Mouse (Mus musculus): Measurements from ENCODE around the gene Iqch. TPM values are rescaled to one million over a fixed set of nuclear protein-coding genes. Genes with fewer than 3 reads are reported as not detected.

Iqch gene
- total RNA-seq, 2 experiments from 2014 or later = 0.07 TPM; not detected in 1

GRCm38 (mm10) chr9:63501516-63501915, 100.8 kb downstream of the Iqch start:
- DNase-seq (ENCODE audit: low spot score in 2 of 2) = no peak

- no peak for DNase-seq (ENCODE audit: low spot score in 2 of 2)
Measured at GRCm38 (mm10) chr9:63499912-63500311, 102.4 kb downstream of the Iqch start.

DNA sequence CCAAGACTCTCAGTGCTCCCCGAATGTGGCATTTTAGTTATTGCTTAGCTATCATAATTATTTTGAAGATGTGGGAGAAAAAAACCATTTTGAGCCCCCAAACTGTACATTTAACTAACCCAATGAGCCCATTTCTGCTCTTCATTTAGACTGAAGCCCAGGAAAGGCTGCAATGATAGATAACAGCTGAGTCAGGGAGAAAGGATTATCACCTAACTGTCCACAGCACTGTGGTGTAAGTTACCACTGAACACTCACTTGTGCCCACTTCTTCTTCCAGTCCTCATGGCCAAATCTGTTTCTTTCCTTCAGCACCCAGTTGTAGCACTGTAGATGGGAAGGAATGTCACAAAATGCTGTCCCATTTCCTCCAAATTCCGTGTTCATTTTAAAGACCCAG, 106.5 kb downstream of the Iqch start:
- DNase-seq (ENCODE audit: low spot score in 2 of 2) = no peak

DNA sequence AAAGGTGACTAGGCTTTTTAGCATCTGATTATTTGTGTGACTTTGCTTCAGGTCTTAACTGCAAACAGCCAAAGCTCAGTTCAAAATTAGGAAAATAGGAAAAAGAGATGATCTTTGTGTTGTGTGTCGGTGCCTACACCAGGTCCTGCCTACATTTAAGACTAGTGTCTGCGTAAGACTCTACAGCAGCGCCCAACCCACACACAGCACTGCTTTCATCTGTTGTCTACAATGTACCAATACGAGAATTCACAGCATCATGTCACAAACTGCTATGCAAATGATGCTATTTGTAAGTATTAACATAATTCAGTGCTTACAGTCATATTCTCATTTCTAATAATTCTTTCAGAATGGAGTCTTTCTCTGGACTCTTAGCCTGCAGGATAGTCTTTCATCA, 108.5 kb downstream of the Iqch start:
- peak; percentile 25 to 66 for DNase-seq (ENCODE audit: low spot score in 2 of 2)

GRCm38 (mm10) chr9:63492291-63492690, 110.0 kb downstream of the Iqch start:
- peak in 1 of 2 experiments; percentile 18 for DNase-seq (ENCODE audit: low spot score in 2 of 2)

DNA sequence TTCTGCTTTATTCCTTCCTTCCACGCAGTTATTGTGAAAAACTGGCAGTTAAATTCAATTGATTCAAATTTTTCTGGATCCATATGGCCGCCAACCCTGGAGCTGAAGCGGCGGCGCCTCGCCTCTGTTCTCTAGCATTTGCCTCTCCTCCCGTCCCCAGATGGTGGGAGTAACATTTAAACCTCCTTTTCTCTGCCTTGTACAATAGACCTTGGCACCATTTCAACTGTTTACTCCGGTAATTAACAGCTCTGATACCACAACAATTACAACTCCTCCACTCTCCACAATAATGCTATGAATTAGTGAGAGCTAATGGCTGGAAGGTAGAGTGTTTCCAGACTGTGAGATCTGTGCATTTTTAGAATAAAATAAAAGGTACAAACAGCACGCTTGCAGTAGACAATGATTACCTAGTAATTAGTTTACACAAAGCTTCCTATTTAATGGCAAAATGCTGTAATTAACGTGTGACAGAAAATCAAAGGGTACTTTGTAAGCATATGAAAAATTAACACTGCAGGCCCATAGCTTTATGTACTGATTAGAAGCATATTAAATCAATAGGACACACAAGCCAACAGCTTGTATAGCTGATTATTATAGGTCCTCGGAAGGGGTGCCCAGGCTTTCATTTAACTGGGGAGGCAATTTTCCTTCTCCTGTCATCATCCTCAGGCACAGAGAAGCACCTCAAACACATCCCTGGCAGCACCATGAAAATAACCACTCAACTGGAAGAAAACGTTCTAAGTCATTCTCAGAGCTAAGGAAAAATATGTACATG, 111.6 kb downstream of the Iqch start:
- DNase-seq (ENCODE audit: low spot score in 2 of 2) = peak; percentile 15 to 59

- DNase-seq (ENCODE audit: low spot score in 2 of 2) = no peak
Measured at GRCm38 (mm10) chr9:63489156-63489555, 113.1 kb downstream of the Iqch start.

- no peak for DNase-seq (ENCODE audit: low spot score in 2 of 2)
Measured at GRCm38 (mm10) chr9:63465561-63465960, 136.7 kb downstream of the Iqch start.

- DNase-seq (ENCODE audit: low spot score in 2 of 2) = peak; percentile 62 to 89
Measured at GRCm38 (mm10) chr9:63462296-63462695, 140.0 kb downstream of the Iqch start.

GRCm38 (mm10) chr9:63456401-63456800, 145.9 kb downstream of the Iqch start:
- DNase-seq (ENCODE audit: low spot score in 2 of 2) = no peak

GRCm38 (mm10) chr9:63454341-63454740, 148.0 kb downstream of the Iqch start:
- DNase-seq (ENCODE audit: low spot score in 2 of 2) = no peak

- DNase-seq (ENCODE audit: low spot score in 2 of 2) = no peak
Measured at GRCm38 (mm10) chr9:63450531-63451030, 151.7 kb downstream of the Iqch start.

DNA sequence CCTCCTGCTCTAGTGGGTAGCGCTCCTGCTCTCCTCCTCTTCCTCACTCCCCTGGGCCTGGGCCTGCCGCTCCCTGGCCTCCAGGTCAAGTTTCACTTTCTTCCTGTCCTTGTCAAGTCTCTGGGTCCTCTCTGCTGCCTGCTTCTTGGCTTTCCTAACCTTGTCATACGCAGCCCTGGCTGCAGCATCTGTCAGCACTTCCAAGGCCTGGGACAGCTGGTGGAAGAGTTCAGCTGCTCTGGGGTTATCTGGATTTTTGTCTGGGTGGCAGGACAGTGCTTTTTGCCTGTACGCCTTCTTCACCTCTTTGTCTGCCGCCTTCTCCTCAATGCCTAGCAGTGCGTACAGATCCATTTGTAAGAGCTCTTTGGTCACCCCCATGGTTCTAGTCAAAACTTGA, 158.6 kb downstream of the Iqch start:
- DNase-seq (ENCODE audit: low spot score in 2 of 2) = no peak

GRCm38 (mm10) chr9:63430652-63431051, 171.6 kb downstream of the Iqch start:
- no peak for DNase-seq (ENCODE audit: low spot score in 2 of 2)

GRCm38 (mm10) chr9:63421096-63421736, 181.1 kb downstream of the Iqch start:
- DNase-seq (ENCODE audit: low spot score in 2 of 2) = peak in 1 of 2 experiments; percentile 35

- no peak for DNase-seq (ENCODE audit: low spot score in 2 of 2)
Measured at GRCm38 (mm10) chr9:63420396-63420795, 181.9 kb downstream of the Iqch start.

- DNase-seq (ENCODE audit: low spot score in 2 of 2) = no peak
Measured at GRCm38 (mm10) chr9:63400176-63400575, 202.1 kb downstream of the Iqch start.

DNA sequence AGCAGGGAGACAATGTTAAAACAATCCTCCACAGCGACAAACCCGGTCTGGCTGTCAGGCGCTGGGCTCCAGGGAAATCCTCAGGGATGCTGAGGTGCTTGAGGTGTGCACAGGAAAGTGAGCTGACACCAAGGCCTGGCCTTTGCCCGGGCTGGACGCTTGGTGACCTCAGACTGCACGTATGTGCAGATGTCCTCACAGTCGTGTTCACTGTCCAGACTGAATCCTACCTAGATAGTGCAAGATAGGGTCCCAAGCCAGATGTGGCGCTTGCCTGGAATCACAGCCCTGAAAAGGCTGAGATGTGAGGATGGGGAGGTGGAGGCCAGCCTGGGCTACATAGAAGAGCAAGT, 202.9 kb downstream of the Iqch start:
- no peak for DNase-seq (ENCODE audit: low spot score in 2 of 2)

- peak; percentile 92 to 95 for DNase-seq (ENCODE audit: low spot score in 2 of 2)
Measured at GRCm38 (mm10) chr9:63398611-63399462, 203.5 kb downstream of the Iqch start, which contains the start of gene 2300009A05Rik. Gene 2300009A05Rik, minus strand, starts transcription at chr9:63399246.

- DNase-seq (ENCODE audit: low spot score in 2 of 2) = peak in 1 of 2 experiments; percentile 65
Measured at GRCm38 (mm10) chr9:63395612-63396011, 206.7 kb downstream of the Iqch start.

DNA sequence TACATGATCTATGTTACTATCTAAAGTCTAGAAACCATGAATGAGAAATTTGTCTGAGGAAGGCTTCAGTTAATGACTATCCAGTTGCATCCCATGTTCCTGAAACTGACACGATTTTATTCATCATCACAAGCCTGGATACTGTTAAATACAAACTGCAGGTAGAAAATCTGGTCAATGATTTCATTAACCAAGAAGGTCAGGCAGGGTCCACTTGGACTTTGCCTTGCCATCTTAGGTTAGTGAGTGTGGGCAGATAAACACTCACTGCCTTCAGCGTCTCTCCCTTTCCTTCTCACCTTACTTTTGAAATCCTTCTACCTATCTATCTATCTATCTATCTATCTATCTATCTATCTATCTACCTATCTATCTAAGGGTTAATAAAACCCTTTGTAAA, 211.0 kb downstream of the Iqch start:
- DNase-seq (ENCODE audit: low spot score in 2 of 2) = no peak

GRCm38 (mm10) chr9:63382761-63383160, 219.5 kb downstream of the Iqch start:
- no peak for DNase-seq (ENCODE audit: low spot score in 2 of 2)

Data from layer of hippocampus, adult 18-20 months (tissue).